Mouse (Mus musculus) splenic B cell, adult 2 months (primary cell): ENCODE measurements at regions not wholly inside any gene's neighbourhood (a gene's known extent, or its start where the extent isn't known, plus 50 kb on each side); places are given as distances from the start of the nearest gene placed in this dataset.

Source experiments
- DNase-seq: peaks from one replicate; pipeline ENCODE4 v3.0.0-alpha.2; 2011; ENCODE audit warnings: low read depth, low spot score
- H3K27me3 ChIP-seq: 2 replicates; pipeline ENCODE4 v1.6.1; 2012; ENCODE audit warnings: mild to moderate bottlenecking, low read length, moderate library complexity, mixed read lengths; ENCODE audit not compliant: control insufficient read depth, poor library complexity, insufficient read depth, severe bottlenecking
- H3K36me3 ChIP-seq: 2 replicates; pipeline ENCODE4 v1.6.1; 2012; ENCODE audit warnings: mild to moderate bottlenecking, low read length, moderate library complexity, mixed read lengths; ENCODE audit not compliant: control insufficient read depth, poor library complexity, insufficient read depth, severe bottlenecking

DNA sequence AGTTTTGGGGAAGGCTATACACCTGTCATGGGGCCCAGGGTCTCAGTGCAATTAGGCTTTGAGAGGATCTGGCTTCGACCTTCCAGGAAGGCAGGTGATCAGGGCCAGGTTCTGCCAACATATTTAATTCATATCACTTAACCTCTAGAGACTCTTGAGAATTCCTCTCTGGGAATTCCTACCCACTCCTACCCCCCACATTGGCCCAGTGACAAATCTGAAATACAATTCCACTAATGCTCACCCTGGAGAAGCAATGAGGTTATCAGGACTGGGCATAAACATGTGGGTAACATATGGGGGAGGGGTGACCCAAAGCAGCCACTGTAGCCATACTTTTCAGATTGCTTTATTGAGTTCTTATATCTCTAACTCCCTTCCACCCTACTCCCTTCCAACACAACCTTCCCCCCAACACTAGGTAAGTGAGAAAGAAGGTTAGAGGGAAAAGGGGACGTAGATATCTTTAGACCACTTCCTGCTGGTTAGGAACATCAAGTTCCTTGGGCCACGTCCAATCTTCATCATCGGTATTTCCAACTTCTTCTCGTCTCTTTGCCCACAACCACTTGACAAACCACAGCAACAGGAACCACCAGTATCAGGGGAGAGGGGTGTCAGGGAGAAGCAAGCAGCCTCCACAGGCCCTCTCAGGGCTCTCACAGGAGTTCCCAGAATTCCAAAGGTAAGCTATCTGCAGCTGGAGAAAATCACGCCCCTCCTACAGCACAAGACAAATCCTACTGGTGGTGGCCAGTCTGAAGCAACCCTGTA lies 110.4 kb upstream of the Rbm19 start:
- H3K27me3 ChIP-seq, result no peaks in the 10 kb centered on the region
- no peak for DNase-seq
- no peaks in the 10 kb centered on the region for H3K36me3 ChIP-seq

GRCm38 (mm10) chr5:120007738-120008137 lies 108.5 kb upstream of the Rbm19 start:
- Histone ChIP-seq H3K27me3 (no peaks in the 10 kb centered on the region), H3K36me3 (no peaks in the 10 kb centered on the region)
- DNase-seq, result no peak

- H3K36me3 ChIP-seq, result no peaks in the 10 kb centered on the region
- no peak for DNase-seq
- no peaks in the 10 kb centered on the region for H3K27me3 ChIP-seq
Observed at GRCm38 (mm10) chr5:120008306-120008705, 108.0 kb upstream of the Rbm19 start.

DNA sequence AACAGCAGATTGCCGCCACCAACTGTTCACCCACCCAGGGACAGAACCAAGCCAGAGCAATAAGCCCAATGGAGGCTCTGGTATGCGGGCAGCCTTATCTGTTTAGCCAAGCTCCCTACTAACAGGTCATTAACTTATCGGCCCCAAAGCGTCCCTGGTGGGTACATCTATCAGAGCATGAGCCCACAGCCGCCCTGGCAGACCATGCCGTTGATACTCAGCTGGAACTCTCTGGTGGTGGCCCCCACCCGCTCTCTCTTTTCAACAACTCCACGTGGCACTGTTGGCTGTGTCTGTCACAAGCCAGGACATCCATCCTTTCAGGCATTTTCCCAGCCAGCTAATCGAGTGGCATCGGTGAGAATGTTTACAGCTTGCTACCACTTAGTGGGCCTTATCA lies 100.8 kb upstream of the Rbm19 start:
- Histone ChIP-seq H3K27me3 (no peaks in the 10 kb centered on the region), H3K36me3 (no peaks in the 10 kb centered on the region)
- no peak for DNase-seq

DNA sequence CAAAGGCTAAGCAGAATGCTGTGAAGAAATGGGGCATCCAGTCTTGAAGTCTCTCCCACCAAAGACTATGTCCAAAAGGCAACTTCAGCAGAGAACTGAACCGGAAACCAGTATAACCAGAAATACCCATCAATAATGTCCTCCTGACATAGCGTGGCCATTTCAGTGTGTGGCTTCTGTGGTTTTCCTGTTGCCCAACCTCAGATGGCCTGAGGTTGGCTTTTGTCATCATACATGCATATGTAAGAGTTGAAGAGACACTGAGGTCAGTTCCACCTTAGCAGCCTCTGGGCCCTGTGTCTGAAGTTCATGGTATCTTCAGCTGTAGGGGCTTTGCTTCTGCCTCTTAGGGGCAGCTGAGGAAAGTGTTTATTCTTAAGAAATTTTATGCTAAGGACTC lies 98.1 kb upstream of the Rbm19 start:
- Histone ChIP-seq H3K36me3 (no peaks in the 10 kb centered on the region), H3K27me3 (no peaks in the 10 kb centered on the region)
- no peak for DNase-seq

DNA sequence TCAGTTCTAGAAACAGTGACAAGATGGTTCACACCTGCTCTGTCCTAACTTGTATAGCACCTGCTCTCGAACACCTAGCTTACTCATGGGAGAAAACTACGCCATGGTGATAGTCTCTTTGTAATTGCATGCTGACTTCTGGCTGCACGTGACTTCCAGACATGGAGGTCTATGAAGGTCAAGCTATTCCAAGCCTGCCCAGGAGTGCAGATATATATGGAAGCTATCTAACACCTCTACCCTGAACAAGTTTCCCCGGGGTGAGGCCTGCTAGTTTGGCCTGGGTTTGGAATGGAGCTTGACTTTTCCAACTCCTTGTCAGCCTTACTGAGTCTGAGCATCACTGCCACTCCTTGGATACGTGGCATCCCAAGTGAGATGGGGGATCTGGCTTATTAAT lies 95.5 kb upstream of the Rbm19 start:
- no peak for DNase-seq
- Histone ChIP-seq H3K27me3 (no peaks in the 10 kb centered on the region), H3K36me3 (no peaks in the 10 kb centered on the region)

DNA sequence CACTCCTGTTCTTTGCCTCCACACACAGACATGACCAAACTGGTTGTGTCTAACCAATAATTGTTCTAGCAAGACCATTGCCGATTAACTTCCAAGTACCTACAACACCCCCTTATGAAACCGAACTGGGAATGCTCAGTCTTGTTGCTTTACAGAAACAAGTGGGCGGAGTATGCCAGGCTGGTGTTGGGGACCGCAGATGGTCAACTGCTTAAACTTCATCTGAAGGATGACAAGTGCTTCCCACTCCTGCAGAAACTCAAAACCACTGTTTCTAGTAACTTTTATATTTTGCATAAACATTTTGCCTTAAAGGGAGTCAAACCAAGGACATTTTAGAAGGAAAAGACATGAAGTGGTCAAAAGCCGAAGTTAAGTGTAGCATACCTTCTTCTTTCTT lies 94.0 kb upstream of the Rbm19 start:
- no peak for DNase-seq
- Histone ChIP-seq H3K27me3 (no peaks in the 10 kb centered on the region), H3K36me3 (no peaks in the 10 kb centered on the region)

- H3K36me3 ChIP-seq, result no peaks in the 10 kb centered on the region
- no peaks in the 10 kb centered on the region for H3K27me3 ChIP-seq
- DNase-seq, result peak; percentile 64
Observed at GRCm38 (mm10) chr5:120024071-120024470, 92.2 kb upstream of the Rbm19 start.

GRCm38 (mm10) chr5:120025212-120025611 lies 91.1 kb upstream of the Rbm19 start:
- peak; percentile 4 for DNase-seq
- Histone ChIP-seq H3K36me3 (no peaks in the 10 kb centered on the region), H3K27me3 (no peaks in the 10 kb centered on the region)

GRCm38 (mm10) chr5:120030904-120031303 lies 85.4 kb upstream of the Rbm19 start:
- no peak for DNase-seq
- Histone ChIP-seq H3K27me3 (no peaks in the 10 kb centered on the region), H3K36me3 (no peaks in the 10 kb centered on the region)

DNA sequence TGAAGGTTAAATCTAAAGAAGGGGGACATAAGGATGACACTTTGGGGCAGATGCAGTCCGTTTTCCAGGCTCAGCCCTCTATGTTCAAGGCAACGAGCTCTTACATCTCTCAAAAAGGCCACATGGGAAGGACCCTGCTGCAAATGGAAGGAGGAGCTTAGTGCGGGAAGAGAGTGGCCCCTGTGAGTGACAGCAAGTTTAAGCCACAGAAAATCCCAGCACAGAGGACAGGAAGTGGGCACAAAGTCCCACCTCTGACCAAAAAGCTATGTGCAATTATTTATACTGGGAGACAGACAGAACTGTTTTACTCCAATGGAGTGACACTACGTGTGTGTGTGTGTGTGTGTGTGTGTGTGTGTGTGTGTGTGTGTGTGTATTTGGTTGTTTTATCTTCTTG lies 84.7 kb upstream of the Rbm19 start:
- H3K36me3 ChIP-seq, result no peaks in the 10 kb centered on the region
- DNase-seq, result no peak
- H3K27me3 ChIP-seq, result no peaks in the 10 kb centered on the region

DNA sequence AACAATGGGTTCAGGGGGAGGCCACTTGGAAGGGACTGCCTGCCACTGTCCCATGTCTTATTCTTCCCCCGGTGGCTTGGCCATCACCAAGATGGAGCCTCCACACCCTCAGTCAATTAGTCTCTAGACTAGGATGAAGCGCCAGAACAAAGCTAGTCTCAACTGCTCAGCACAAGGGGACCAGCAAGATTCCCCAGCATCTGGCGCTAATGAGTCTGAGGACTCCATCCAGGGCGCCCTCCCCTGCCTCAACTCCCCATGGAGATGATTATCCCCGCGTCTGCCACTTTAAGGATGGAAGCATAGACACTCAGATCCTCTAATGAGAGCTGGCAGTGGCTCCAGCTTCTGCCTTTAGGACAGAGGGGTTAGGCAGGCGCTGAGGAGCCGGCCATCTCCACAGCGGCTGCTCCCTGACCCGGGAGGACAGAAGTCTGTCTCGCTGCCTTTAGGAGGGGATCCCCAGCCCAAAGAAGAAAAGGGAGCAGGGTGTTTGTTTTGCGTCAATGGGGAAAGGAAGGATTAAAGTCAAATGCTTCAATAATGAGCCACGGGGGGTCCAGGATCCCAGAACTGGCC lies 81.7 kb upstream of the Rbm19 start:
- Histone ChIP-seq H3K36me3 (no peaks in the 10 kb centered on the region), H3K27me3 (no peaks in the 10 kb centered on the region)
- DNase-seq, result no peak

GRCm38 (mm10) chr5:120035251-120035650 lies 81.0 kb upstream of the Rbm19 start:
- no peaks in the 10 kb centered on the region for H3K36me3 ChIP-seq
- no peak for DNase-seq

DNA sequence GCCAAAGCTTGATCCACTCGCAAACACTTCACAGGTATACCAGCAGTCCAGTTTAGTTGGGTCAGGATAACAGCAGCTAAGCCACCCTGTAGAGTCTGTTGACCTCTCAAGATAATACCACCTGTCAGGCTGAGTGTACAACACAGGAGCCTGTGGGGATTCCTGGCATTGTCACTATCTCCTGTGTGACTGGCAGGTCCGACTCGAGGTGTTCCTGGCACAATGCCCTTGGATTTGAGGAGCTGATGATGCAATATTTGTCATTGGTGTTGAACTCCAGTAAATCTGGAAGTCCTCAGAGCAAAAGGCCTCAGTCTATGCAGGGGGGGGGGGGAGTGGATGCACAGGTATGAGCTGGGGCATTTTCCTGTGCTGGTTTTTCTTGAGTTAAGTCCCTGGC lies 78.5 kb upstream of the Rbm19 start:
- DNase-seq, result no peak
- no peaks in the 10 kb centered on the region for H3K27me3 ChIP-seq
- no peaks in the 10 kb centered on the region for H3K36me3 ChIP-seq

More at GRCm38 (mm10) chr5:120035251-120035650, 81.0 kb upstream of the Rbm19 start:
- H3K27me3 ChIP-seq, result no peaks in the 10 kb centered on the region

DNA sequence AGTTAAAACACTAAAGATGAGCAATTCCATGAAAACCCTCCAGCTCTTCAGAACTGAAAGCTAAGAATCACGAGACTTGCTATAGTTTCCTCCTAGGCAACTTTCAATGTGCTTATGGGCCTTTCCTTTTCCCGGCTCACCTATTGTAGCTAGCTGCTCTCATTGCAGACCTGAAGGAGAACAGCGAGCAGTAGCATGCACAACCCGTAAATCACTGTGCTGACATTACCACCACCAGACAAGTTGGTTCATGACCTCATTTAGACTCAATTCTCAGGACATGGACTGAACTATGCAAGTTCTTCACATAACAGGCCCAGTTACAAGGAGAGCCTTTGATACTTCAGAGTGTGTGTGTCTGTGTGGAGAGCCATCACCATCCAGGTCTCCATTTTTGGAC lies 72.5 kb upstream of the Rbm19 start:
- DNase-seq, result no peak
- Histone ChIP-seq H3K36me3 (no peaks in the 10 kb centered on the region), H3K27me3 (no peaks in the 10 kb centered on the region)
